Mouse (Mus musculus) MEL (cell line): ENCODE measurements around the gene Sar1a.

Source experiments
- CHD2 ChIP-seq: IDR thresholded peaks from 2 replicates; pipeline ENCODE4 v1.6.1; 2011; ENCODE audit warnings: low read length, improper control_type of control experiment
- CTCF ChIP-seq, 3 experiments: IDR thresholded peaks in 2 of 3; conservative IDR thresholded peaks in 1 of 3; 2 replicates each; pipeline ENCODE4 v1.5.1; 2011 to 2012; ENCODE audit warnings: low read length in 3 of 3, low read depth in 2 of 3, mild to moderate bottlenecking in 2 of 3, improper control_type of control experiment in 1 of 3, inconsistent platforms in 1 of 3, mixed read lengths in 1 of 3, moderate library complexity in 1 of 3; ENCODE audit not compliant: control insufficient read depth in 1 of 3, insufficient read depth in 1 of 3, poor library complexity in 1 of 3, severe bottlenecking in 1 of 3
- E2F4 ChIP-seq: IDR thresholded peaks from 2 replicates; pipeline ENCODE4 v1.6.1; 2011; ENCODE audit warnings: low read depth, low read length, improper control_type of control experiment, borderline replicate concordance
- MAX ChIP-seq: IDR thresholded peaks from 2 replicates; pipeline ENCODE4 v1.6.1; 2011; ENCODE audit warnings: low read length, improper control_type of control experiment
- POLR2A ChIP-seq, 2 experiments: IDR thresholded peaks; 2 replicates each; pipeline ENCODE4 v1.6.1; 2011 to 2012; ENCODE audit warnings: low read length in 2 of 2, mild to moderate bottlenecking in 2 of 2, control low read depth in 1 of 2, improper control_type of control experiment in 1 of 2, low read depth in 1 of 2, moderate library complexity in 1 of 2; ENCODE audit not compliant: control insufficient read depth in 1 of 2, insufficient read depth in 1 of 2, poor library complexity in 1 of 2
- RCOR1 ChIP-seq: IDR thresholded peaks from 2 replicates; pipeline ENCODE4 v1.6.1; 2012; ENCODE audit warnings: low read depth, mild to moderate bottlenecking, inconsistent platforms, low read length, improper control_type of control experiment
- UBTF ChIP-seq: IDR thresholded peaks from 2 replicates; pipeline ENCODE4 v1.6.1; 2012; ENCODE audit warnings: low read depth, mild to moderate bottlenecking, inconsistent platforms, low read length, improper control_type of control experiment, moderate library complexity, borderline replicate concordance; ENCODE audit not compliant: insufficient read depth

DNA sequence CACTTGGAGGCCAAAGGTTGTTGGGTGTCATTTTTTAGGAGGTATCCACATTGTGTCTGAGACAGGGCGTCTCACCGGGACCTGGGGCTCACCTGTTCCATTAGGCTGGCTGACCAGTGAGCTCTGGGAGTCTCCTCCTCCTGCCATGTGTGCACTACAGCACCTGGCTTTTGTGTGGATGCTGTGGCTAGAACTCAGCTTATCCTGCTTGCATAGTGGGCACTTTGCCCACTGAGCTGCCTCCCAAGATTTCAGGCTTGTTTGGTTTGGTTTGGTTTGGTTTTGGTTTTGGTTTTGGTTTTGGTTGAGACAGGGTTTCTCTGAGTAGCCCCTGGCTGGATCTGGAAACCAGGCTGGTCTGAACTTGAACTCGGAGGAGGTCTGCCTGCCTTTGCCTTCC, 42.1 kb downstream of the Sar1a start:
- TF ChIP-seq CHD2: no peak
- no peak for TF ChIP-seq CTCF (IDR thresholded peaks at IDR 0.05 in 2 of 3, conservative IDR thresholded peaks at IDR 0.05 in 1 of 3; ENCODE audit: control insufficient read depth in 1 of 3, insufficient read depth in 1 of 3, low read depth in 2 of 3, low read length in 3 of 3, poor library complexity in 1 of 3, severe bottlenecking in 1 of 3)
- TF ChIP-seq POLR2A (IDR thresholded peaks at IDR 0.05; ENCODE audit: control insufficient read depth in 1 of 2, insufficient read depth in 1 of 2, low read depth in 1 of 2, low read length in 2 of 2, poor library complexity in 1 of 2): no peak
- TF ChIP-seq RCOR1: no peak
- TF ChIP-seq E2F4: no peak
- TF ChIP-seq UBTF: no peak
- TF ChIP-seq MAX: no peak
